Mouse (Mus musculus): ENCODE data around the gene Wbp4.

- TF ChIP-seq CTCF (IDR thresholded peaks at IDR 0.05; ENCODE audit: low read depth), result no peak
- TF ChIP-seq EP300 (IDR thresholded peaks at IDR 0.05; ENCODE audit: low read depth), result no peak
Observed at GRCm38 (mm10) chr14:79482251-79482661, 936 bp upstream of the Wbp4 start.
